Mouse (Mus musculus): ENCODE measurements around the gene Sigmar1. TPM values are rescaled to one million over a fixed set of nuclear protein-coding genes. Genes with fewer than 3 reads are reported as not detected.

Sigmar1 gene
- polyA plus RNA-seq, 1 experiment from 2014 or later, result 73.2 TPM

DNA sequence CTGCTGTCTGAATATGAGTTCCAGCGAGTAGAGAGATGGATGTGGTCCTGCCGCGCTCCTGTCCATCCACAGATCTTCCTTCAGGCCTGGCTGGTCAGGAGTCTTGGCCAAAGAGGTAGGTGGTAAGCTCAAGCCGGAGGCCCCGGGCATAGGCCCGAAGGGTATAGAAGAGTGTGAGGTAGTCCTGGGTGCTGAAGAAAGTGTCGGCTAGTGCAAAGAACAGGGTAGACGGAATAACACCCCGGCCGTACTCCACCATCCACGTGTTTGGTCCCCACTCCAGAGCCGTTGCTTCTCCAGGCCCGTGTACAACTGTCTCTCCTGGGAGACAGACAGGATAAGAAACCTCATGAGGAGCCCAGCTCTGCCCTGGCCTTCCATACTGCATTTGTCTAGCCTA lies 16.7 kb downstream of the Sigmar1 start:
- no peaks in the 10 kb centered on the region for H3K9me3 ChIP-seq (ENCODE audit: low read length)
- peaks cover 5% of the 10 kb centered on the region for H3K36me3 ChIP-seq (replicated peaks; ENCODE audit: insufficient read depth, low read length)
- no peak overlapping the region for H3K27ac ChIP-seq (ENCODE audit: low read depth)
- WGBS (ENCODE audit: insufficient replicate concordance), result 92% methylated on average over 13 of the region's 13 CpGs
- H3K27me3 ChIP-seq (ENCODE audit: insufficient read depth, low read length), result no peaks in the 10 kb centered on the region
- DNase-seq, result no peak
- no peak for TF ChIP-seq CTCF (IDR thresholded peaks at IDR 0.05; ENCODE audit: low read depth)
- TF ChIP-seq EP300 (IDR thresholded peaks at IDR 0.05; ENCODE audit: low read depth), result no peak
- H3K4me2 ChIP-seq (ENCODE audit: low read depth, low read length), result 0 out of 2 replicates have a peak overlapping the region, but pooled peaks have one; percentile 91
- H3K4me3 ChIP-seq (ENCODE audit: low read depth, low read length), result no peak overlapping the region
- H3K9ac ChIP-seq (replicated peaks), result no peak overlapping the region
- peaks cover 22% of the 10 kb centered on the region for H3K4me1 ChIP-seq (ENCODE audit: insufficient read depth)
- ATAC-seq, result no peak

DNA sequence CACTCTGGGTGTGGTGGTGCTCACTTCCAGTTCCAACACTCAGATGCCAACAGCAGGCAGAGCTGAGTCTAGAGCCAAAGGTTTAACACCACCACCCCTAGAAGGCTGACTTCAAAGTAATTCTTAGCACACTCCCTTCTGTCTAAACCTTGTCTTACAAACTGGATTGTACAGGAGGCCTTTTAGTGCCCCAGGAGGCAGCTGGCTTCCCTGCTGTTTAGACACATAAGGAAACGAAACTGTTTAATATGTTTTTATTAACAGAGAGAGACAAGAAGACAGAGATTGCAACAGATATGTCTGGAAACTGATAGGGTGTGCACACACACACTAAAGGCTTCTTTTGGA lies 17.7 kb downstream of the Sigmar1 start:
- H3K4me2 ChIP-seq (ENCODE audit: low read depth, low read length), result no peak overlapping the region
- no peaks in the 10 kb centered on the region for H3K9me3 ChIP-seq (ENCODE audit: low read length)
- ATAC-seq (no peak), DNase-seq (no peak)
- TF ChIP-seq CTCF (IDR thresholded peaks at IDR 0.05; ENCODE audit: low read depth), result no peak
- H3K4me3 ChIP-seq (ENCODE audit: low read depth, low read length), result no peak overlapping the region
- H3K9ac ChIP-seq (replicated peaks), result no peak overlapping the region
- 63% methylated on average over 1 of the region's 1 CpGs for WGBS (ENCODE audit: insufficient replicate concordance)
- H3K27me3 ChIP-seq (ENCODE audit: insufficient read depth, low read length), result peaks cover 4% of the 10 kb centered on the region; the same call in 1 of the 2 replicates
- H3K36me3 ChIP-seq (replicated peaks; ENCODE audit: insufficient read depth, low read length), result peaks cover 5% of the 10 kb centered on the region
- no peak overlapping the region for H3K27ac ChIP-seq (ENCODE audit: low read depth)
- peaks cover 22% of the 10 kb centered on the region for H3K4me1 ChIP-seq (ENCODE audit: insufficient read depth)

DNA sequence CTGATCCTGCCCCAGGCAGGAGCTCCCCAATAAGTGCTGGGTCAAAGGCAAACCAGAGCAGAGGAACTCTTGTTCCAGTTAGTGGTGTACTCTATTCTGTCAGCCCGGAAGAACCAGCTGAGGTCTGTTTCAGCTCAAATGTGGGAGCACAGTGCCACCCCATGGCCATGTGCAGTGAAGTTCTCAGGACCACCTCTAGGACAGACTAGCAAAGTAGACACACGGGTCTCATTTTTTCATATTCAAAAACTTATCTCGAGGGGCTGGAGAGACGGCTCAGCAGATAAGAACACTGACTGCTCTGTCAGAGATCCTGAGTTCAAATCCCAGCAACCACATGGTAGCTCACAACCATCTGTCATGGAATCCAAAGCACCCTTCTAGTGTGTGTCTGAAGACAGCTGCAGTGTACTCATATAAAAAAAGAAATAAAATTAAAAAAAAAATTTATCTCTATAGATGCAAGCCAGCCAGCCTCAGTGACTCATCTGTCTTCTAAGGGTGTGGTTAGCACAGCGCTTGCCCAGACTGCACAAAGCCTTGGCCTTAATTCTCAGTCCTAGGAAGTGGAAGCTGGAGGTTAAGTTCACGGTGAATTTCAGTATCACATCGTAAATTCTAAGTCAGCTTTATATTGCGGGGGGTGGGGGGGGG lies 18.2 kb downstream of the Sigmar1 start:
- Histone ChIP-seq H3K27ac (ENCODE audit: low read depth) (no peak overlapping the region), H3K4me3 (ENCODE audit: low read depth, low read length) (no peak overlapping the region), H3K9me3 (ENCODE audit: low read length) (no peaks in the 10 kb centered on the region), H3K36me3 (replicated peaks; ENCODE audit: insufficient read depth, low read length) (peaks cover 5% of the 10 kb centered on the region), H3K9ac (replicated peaks) (no peak overlapping the region), H3K4me1 (ENCODE audit: insufficient read depth) (peaks cover 22% of the 10 kb centered on the region), H3K4me2 (ENCODE audit: low read depth, low read length) (no peak overlapping the region), H3K27me3 (ENCODE audit: insufficient read depth, low read length) (peaks cover 9% of the 10 kb centered on the region)
- TF ChIP-seq EP300 (IDR thresholded peaks at IDR 0.05; ENCODE audit: low read depth) (no peak), CTCF (IDR thresholded peaks at IDR 0.05; ENCODE audit: low read depth) (peak; percentile 78)
- DNase-seq, result peak; percentile 75
- ATAC-seq, result no peak
- 34% methylated on average over 8 of the region's 8 CpGs for WGBS (ENCODE audit: insufficient replicate concordance)

DNA sequence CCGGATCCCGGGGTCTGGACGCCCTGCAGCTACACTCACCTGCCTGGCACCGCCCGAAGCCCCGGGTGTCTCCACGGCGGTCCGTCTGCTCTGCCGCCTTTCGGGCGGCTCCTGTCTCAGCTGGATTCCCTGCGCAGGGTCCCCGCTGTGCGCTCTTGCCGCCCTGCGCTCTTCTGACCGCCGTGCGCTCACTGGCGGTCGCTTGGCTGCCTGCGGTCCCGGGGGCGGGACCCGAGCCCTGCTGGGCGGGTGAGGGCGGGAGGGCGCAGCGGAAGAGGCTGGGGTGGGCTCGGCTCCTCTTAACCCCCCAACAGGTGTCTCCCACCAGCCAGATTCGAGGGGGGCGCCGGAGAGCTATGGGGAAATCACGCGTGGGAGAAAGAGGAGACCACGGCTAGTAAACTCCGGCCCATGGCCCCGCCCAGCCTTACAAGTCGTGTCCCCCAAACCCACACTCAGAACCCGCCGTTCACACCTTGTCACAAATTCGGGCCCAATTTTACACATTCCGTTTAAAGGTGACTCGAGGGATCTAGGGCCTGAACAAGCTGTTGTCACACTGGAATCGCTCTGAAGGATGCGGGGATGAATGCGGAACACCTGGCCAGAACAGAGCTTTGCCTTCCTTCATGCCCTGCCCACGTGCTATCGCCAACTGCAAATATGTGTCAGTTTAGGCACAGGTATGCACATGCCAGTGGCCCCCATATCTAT lies 24.7 kb downstream of the Sigmar1 start, which contains the start of gene Arid3c:
Gene Arid3c, minus strand, starts transcription at position 91 of the 714 bp plus-strand sequence.
- TF ChIP-seq EP300 (IDR thresholded peaks at IDR 0.05; ENCODE audit: low read depth) (no peak), CTCF (IDR thresholded peaks at IDR 0.05; ENCODE audit: low read depth) (no peak)
- whole genome bisulfite sequencing (ENCODE audit: insufficient replicate concordance), result 5% methylated on average over 41 of the region's 50 CpGs
- no peaks in the 10 kb centered on the region for H3K9me3 ChIP-seq (ENCODE audit: low read length)
- ATAC-seq (no peak), DNase-seq (no peak)
- H3K27me3 ChIP-seq (ENCODE audit: insufficient read depth, low read length), result peaks cover 69% of the 10 kb centered on the region
- H3K36me3 ChIP-seq (replicated peaks; ENCODE audit: insufficient read depth, low read length), result no peaks in the 10 kb centered on the region
- H3K27ac ChIP-seq (ENCODE audit: low read depth), result no peak within 1 kb of the TSS
- peaks cover 6% of the 10 kb centered on the region for H3K4me1 ChIP-seq (ENCODE audit: insufficient read depth)
- peak within 1 kb of the TSS; percentile 59 for H3K4me2 ChIP-seq (ENCODE audit: low read depth, low read length)
- H3K9ac ChIP-seq (replicated peaks), result no peak within 1 kb of the TSS
- H3K4me3 ChIP-seq (ENCODE audit: low read depth, low read length), result peak within 1 kb of the TSS; percentile 39

DNA sequence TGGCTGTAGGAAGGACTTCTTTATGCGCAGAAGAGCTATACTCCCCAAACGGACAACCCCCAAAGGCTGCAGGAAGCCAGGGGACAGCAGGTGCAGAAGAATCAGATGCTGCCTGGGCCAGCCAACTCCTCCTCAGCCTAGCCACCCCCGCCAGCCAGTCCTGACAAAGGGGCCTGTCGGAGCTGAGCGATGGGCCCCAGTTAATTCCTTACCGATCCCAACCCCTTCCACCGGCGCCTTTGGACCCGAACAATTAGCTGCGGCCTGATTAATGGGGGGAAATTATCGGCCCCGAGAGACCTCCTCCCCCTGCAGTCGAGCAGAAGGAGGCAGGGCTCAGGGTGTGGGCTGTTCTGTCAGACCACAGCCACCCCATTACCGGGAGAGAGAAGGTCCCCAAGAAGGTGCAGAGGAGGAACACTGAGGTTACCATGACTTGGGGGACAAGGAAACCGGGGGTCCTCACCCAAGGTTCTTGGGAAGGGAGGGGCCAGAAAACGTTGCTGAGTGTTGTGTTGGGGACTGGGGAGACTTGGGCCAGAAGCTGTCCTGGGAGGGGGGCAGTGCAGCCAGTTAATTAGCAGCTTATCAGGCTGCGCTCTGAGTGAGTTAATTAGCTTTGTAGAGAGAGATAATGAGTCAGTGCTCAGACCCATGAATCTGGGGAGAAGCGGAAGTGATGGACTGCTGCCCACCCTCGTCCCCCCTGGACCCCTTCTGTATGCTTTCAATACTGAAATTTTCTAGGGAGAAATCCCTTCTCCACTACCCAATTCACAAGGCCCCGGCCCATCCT lies 28.9 kb downstream of the Sigmar1 start:
- Histone ChIP-seq H3K4me1 (ENCODE audit: insufficient read depth) (peaks cover 21% of the 10 kb centered on the region), H3K4me2 (ENCODE audit: low read depth, low read length) (no peak overlapping the region), H3K27me3 (ENCODE audit: insufficient read depth, low read length) (peaks cover 81% of the 10 kb centered on the region), H3K36me3 (replicated peaks; ENCODE audit: insufficient read depth, low read length) (no peaks in the 10 kb centered on the region), H3K9ac (replicated peaks) (no peak overlapping the region), H3K9me3 (ENCODE audit: low read length) (no peaks in the 10 kb centered on the region), H3K4me3 (ENCODE audit: low read depth, low read length) (no peak overlapping the region), H3K27ac (ENCODE audit: low read depth) (no peak overlapping the region)
- no peak for ATAC-seq
- DNase-seq, result no peak
- TF ChIP-seq CTCF (IDR thresholded peaks at IDR 0.05; ENCODE audit: low read depth) (no peak), EP300 (IDR thresholded peaks at IDR 0.05; ENCODE audit: low read depth) (no peak)
- 20% methylated on average over 20 of the region's 20 CpGs for WGBS (ENCODE audit: insufficient replicate concordance)

DNA sequence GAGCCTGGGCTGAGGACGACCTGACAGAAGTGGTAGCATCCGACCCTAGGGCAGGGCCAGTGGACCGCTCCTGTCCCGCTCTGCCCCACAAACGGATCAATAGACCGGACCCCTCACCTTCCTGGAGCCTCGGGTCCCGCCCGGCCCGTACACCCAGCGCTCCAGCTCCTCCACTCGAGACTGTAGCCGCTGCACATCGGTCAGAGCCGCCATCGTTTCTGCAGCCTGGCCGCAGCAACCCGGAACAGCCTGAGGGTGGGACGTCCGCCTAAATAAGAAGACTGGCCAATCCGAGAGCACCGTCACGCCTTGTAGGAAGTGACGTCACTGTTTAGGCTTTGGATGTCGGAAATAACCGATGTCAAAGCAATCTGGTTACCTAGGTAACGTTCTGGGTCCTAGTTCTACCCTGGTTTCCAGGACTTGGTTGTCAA lies 33.0 kb downstream of the Sigmar1 start, which contains the start of gene Dctn3:
Gene Dctn3, minus strand, starts transcription at position 253 of the 434 bp plus-strand sequence.
- H3K4me1 ChIP-seq (ENCODE audit: insufficient read depth), result peaks cover 21% of the 10 kb centered on the region
- WGBS (ENCODE audit: insufficient replicate concordance), result under 1% methylated on average over 27 of the region's 27 CpGs
- H3K9me3 ChIP-seq (ENCODE audit: low read length), result no peaks in the 10 kb centered on the region
- ATAC-seq (peak; percentile 97), DNase-seq (peak; percentile 87)
- peaks cover 44% of the 10 kb centered on the region for H3K27me3 ChIP-seq (ENCODE audit: insufficient read depth, low read length)
- no peak within 1 kb of the TSS for H3K27ac ChIP-seq (ENCODE audit: low read depth)
- no peak for TF ChIP-seq CTCF (IDR thresholded peaks at IDR 0.05; ENCODE audit: low read depth)
- no peak for TF ChIP-seq EP300 (IDR thresholded peaks at IDR 0.05; ENCODE audit: low read depth)
- H3K36me3 ChIP-seq (replicated peaks; ENCODE audit: insufficient read depth, low read length), result peaks cover 18% of the 10 kb centered on the region
- peak within 1 kb of the TSS; percentile 93 for H3K4me3 ChIP-seq (ENCODE audit: low read depth, low read length)
- peak within 1 kb of the TSS; percentile 87 for H3K4me2 ChIP-seq (ENCODE audit: low read depth, low read length)
- peak within 1 kb of the TSS; percentile 85 for H3K9ac ChIP-seq (replicated peaks)
